Mouse (Mus musculus): ENCODE results near the gene Macf1.

Macf1 gene

GRCm38 (mm10) chr4:123411732-123412527 lies 272.2 kb downstream of the Macf1 start:
- no peak for DNase-seq (ENCODE audit: extremely low read depth, low read depth, low spot score)

GRCm38 (mm10) chr4:123411006-123411731 lies 273.0 kb downstream of the Macf1 start:
- no peak for DNase-seq (ENCODE audit: extremely low read depth, low read depth, low spot score)

- no peak for DNase-seq (ENCODE audit: extremely low read depth, low read depth, low spot score)
Observed at GRCm38 (mm10) chr4:123409752-123410151, 274.4 kb downstream of the Macf1 start.

- no peak for DNase-seq (ENCODE audit: extremely low read depth, low read depth, low spot score)
Observed at GRCm38 (mm10) chr4:123409034-123409692, 275.0 kb downstream of the Macf1 start.

GRCm38 (mm10) chr4:123407792-123408191 lies 276.4 kb downstream of the Macf1 start:
- no peak for DNase-seq (ENCODE audit: extremely low read depth, low read depth, low spot score)

- DNase-seq (ENCODE audit: extremely low read depth, low read depth, low spot score) = no peak
Observed at GRCm38 (mm10) chr4:123404056-123404455, 280.1 kb downstream of the Macf1 start.

- DNase-seq (ENCODE audit: extremely low read depth, low read depth, low spot score) = no peak
Observed at GRCm38 (mm10) chr4:123402244-123402643, 281.9 kb downstream of the Macf1 start.

- DNase-seq (ENCODE audit: extremely low read depth, low read depth, low spot score) = no peak
Observed at GRCm38 (mm10) chr4:123401265-123401664, 282.9 kb downstream of the Macf1 start.

- no peak for DNase-seq (ENCODE audit: extremely low read depth, low read depth, low spot score)
Observed at GRCm38 (mm10) chr4:123397643-123398434, 286.3 kb downstream of the Macf1 start.

- DNase-seq (ENCODE audit: extremely low read depth, low read depth, low spot score) = no peak
Observed at GRCm38 (mm10) chr4:123397049-123397448, 287.1 kb downstream of the Macf1 start.

- DNase-seq (ENCODE audit: extremely low read depth, low read depth, low spot score) = no peak
Observed at GRCm38 (mm10) chr4:123395435-123396000, 288.6 kb downstream of the Macf1 start.

GRCm38 (mm10) chr4:123394878-123395277 lies 289.3 kb downstream of the Macf1 start:
- DNase-seq (ENCODE audit: extremely low read depth, low read depth, low spot score) = no peak

GRCm38 (mm10) chr4:123394269-123394668 lies 289.9 kb downstream of the Macf1 start:
- DNase-seq (ENCODE audit: extremely low read depth, low read depth, low spot score) = no peak

- no peak for DNase-seq (ENCODE audit: extremely low read depth, low read depth, low spot score)
Observed at GRCm38 (mm10) chr4:123393004-123393403, 291.2 kb downstream of the Macf1 start.

GRCm38 (mm10) chr4:123392187-123392586 lies 292.0 kb downstream of the Macf1 start:
- DNase-seq (ENCODE audit: extremely low read depth, low read depth, low spot score) = no peak

- no peak for DNase-seq (ENCODE audit: extremely low read depth, low read depth, low spot score)
Observed at GRCm38 (mm10) chr4:123385028-123385427, 299.1 kb downstream of the Macf1 start.

- no peak for DNase-seq (ENCODE audit: extremely low read depth, low read depth, low spot score)
Observed at GRCm38 (mm10) chr4:123383173-123383572, 301.0 kb downstream of the Macf1 start.

GRCm38 (mm10) chr4:123382051-123382450 lies 302.1 kb downstream of the Macf1 start:
- no peak for DNase-seq (ENCODE audit: extremely low read depth, low read depth, low spot score)

- no peak for DNase-seq (ENCODE audit: extremely low read depth, low read depth, low spot score)
Observed at GRCm38 (mm10) chr4:123381598-123381997, 302.6 kb downstream of the Macf1 start.

- DNase-seq (ENCODE audit: extremely low read depth, low read depth, low spot score) = no peak
Observed at GRCm38 (mm10) chr4:123376031-123376430, 308.1 kb downstream of the Macf1 start.

All from fat pad, adult 2 months (tissue).